Mouse (Mus musculus) layer of hippocampus, postnatal 36 days (tissue): Measurements from ENCODE around the gene Gm28230. TPM values are rescaled to one million over a fixed set of nuclear protein-coding genes. Genes with fewer than 3 reads are reported as not detected.

Source experiments
- DNase-seq, 2 experiments: peaks; one replicate each; pipeline ENCODE4 v3.0.0; 2022
- total RNA-seq, 2 experiments: library from RNA; stranded (reverse); gene quantifications; 2 replicates each; pipeline ENCODE4 v1.2.3; 2021

The Gm28230 gene
- total RNA-seq, 2 experiments from 2014 or later = not detected

DNA sequence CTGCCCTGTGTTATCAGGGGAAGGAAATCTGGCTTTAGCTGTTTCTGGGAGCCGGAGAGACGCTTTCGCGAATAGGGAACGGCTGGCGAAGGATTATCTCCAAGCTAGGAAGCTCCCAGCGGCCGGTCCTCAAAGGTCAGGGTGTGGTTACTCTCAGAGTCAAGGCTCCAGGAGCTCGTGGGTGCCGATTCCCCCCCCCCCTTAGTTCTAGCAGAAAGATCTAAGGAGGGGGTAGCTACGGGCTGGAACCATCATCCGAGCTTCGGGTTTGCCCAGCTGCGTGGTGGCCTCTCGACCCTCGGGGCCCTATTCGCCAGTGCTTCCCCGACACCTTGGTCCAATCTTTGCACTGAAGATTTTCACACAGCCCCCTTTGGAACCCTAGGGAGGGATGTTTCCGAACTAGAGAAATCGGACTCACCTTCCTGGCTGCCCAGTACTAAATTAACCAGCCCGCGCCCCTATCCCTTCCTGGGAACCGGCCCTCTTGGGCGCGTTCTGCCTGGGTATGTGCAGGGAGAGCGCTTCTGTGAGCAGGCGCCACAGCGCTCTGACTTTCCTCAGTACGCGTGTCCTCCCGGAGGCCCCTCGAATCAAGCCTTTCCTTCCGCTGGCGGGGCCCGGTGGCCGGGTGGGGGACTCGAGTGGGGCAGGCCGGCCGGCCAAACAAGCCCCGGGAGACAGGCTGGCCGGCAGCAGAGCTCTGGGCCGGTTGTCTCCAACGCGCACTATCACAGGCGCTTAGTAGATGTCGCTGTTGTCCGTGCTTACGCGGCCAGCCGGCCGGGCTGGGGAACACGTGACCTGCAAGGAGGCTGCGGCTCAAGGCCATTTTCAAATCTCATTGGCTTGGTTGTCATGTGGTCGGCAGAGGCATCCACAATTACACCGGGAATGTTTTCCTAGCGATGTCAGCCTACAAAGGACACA lies 35.2 kb upstream of the Gm28230 start, which contains the start of gene Hoxd10:
Gene Hoxd10, plus strand, starts transcription at position 903 of the 930 bp plus-strand sequence.
- DNase-seq = no peak

DNA sequence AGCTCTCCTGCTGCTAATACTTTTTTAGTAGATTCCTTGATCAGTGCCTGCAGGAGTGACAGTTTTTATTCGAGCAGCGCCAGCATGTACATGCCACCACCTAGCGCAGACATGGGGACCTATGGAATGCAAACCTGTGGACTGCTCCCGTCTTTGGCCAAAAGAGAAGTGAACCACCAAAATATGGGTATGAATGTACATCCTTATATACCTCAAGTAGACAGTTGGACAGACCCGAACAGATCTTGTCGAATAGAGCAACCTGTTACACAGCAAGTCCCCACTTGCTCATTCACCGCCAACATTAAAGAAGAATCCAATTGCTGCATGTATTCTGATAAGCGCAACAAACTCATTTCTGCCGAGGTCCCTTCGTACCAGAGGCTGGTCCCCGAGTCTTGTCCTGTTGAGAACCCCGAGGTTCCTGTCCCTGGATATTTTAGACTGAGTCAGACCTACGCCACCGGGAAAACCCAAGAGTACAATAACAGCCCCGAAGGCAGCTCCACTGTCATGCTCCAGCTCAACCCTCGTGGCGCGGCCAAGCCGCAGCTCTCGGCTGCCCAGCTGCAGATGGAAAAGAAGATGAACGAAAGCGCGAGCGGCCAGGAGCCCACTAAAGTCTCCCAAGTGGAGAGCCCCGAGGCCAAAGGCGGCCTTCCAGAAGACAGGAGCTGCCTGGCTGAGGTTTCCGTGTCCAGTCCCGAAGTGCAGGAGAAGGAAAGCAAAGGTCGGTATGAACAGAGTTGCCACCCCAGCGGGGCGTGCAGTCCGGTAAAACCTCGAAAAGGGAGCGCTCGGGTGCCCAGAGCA lies 34.3 kb upstream of the Gm28230 start:
- no peak for DNase-seq

DNA sequence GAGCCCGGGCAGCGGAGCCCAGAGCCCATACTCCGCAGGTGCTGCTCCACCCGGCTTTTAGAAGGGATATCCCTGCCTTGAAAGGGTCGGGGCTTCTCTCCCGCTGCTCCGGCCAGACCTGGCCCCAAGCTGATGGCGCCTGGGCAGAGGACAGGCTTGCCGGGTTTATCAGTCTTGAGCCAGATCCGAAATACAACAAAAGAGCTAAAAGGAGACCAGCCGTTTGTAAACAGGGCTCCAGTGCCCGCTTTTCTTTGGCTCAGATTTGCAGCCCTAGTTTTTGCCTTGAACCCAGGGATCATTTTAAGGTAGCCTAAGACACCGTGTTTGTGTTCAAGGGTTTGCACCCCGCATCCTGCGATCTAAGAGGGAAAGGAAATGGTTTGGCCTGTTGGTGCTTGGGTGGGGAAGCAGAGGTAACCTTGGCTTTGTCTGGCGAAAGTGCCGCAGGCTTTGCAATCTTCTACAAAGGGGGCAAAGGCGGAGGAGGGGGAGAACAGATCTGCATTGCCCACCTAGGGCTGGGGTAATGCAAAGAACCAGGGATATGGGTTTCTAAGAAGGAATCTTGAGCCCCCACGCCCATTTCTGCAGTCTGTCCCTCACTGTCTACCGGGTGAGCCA lies 33.6 kb upstream of the Gm28230 start:
- no peak for DNase-seq

DNA sequence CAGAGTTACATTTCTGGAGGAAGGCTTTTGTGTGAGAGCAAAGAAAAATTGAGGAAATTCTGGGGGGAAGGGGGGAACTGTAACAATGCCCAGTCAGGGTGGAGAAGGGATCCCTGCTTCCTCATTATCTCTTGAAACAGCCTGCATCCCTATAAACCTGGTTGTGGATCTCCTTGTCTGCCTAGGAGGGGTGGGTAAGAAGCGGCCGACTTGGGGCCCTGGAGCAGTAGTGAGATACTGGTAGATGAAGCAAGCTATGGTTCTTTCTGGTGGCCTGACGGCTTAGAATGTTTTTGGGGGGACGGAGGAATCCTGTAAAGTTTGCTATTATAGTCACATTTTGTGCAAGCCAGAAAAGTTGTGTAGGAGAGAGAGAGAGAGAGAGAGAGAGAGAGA lies 33.1 kb upstream of the Gm28230 start:
- DNase-seq = no peak

DNA sequence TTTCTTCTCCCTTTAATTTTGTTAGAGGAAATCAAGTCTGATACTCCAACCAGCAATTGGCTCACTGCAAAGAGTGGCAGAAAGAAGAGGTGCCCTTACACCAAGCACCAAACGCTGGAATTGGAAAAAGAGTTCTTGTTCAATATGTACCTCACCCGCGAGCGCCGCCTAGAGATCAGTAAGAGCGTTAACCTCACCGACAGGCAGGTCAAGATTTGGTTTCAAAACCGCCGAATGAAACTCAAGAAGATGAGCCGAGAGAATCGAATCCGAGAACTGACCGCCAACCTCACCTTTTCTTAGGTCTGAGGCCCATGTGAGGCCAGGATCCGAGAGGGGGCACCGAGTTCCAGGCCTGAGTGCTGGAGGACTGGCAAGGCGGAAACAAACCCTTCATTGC lies 32.5 kb upstream of the Gm28230 start:
- DNase-seq = no peak

DNA sequence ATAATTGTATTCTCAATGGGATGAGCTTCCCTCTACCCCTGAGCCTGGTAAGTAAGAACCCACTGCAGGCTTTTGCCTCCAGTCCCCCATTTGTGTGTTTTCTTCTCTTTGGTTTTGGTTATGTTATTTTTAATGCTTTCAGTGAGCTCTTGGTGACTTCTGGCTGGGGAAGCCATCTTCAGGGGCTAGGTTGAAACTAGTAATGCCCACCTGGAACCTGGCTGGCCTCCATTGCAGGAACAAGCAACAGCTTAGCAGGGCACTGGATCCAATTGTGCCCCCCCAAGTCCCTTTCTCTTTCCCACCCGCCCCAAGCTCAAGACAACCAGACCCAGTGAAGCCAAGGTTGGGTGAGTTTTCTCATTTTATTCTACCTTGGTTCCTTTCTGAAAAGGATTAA lies 31.1 kb upstream of the Gm28230 start:
- no peak for DNase-seq

DNA sequence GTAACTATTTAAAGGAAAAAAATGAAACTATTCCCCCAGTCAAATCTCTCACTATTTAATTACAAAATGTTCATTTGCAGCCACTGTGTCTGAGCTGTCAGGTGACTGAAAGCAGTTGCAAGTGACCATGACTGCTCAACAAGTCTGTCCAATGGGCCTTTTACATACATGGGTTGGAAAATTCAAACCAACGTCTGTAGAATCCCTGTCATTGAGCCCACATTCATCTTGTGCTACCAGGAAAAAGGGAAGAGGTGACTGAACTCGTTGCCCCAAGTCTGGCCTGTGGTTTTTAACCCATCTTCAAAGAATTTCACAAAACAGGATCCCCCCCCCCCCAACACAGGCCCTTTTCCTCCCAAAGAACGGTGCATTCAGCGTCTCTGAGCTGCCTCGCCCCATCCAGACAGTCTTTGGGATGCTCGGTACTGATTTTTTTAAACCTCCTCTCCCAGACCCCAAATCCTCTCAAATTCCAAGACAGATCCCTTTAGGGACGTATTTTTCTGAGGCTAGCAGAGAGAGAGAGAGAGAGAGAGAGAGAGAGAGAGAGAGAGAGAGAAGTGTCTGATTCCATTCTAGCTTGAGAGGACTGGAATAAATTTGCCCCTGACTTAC lies 30.6 kb upstream of the Gm28230 start:
- DNase-seq = no peak

DNA sequence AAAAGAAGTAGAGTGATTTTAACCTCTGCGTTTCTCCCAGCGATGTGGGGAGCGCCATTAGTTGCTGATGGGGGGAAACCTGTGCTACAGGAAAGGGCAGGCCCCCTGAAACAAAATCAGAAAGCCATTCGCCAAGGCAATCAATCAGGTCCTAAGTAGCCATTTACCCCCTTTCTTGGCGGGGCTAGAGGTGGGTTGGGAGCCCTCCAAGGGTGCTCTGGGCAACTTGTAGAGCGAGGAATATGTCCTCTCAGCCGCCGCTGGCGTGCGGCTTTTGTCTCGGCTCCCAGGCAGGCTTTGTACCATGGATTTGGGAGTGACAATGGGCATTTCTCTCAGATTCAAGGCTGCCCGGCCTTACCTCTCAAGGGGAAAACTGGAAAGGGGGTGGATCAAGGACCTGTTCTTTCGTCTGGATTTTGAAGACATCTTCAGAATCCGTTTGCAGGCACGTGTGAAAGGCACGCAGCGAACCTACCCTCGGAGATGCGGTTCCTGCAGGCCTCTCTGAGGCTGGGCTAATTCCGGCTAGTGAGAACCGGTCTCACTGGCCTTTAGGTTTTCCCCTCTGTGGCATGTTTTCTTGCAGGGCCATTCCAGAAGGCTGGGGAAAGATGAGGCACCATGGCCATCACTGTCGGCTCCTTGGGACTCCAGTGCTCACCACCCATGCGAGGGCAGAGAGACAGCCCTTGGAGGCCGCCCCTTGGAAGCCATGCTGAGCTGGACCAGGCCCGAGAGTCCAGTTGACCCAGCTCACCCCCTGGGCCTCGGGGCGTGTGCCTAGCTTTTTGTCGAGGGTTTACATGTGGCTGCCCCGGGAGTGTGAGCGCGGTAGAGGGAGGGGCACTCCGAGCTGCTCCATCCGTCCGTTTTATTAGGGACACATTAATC lies 29.8 kb upstream of the Gm28230 start:
- DNase-seq = no peak

DNA sequence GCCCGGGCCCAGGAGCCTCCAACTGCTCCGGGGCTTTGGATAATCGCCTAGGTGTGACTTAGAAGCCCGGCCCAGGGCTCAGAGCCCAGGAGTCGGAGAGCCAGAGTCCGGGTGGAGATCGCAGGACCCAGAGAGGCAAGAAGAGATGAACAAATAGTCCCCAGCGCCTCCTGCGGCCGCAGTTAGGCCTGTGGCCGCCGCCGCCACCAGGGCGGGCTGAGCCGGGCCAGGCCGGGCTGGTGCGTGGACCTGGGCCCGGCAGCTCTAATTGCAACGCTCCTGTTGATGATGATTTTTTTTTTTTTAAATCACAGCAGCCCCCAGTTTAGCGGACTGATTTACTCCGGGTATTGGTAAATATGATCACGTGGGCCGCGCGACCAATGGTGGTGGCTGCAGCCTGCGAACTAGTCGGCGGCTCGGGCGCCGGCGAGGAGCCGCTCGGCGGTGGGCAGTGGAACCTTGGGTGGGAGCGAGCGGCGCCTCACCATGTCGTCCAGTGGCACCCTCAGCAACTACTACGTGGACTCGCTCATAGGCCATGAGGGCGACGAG lies 28.9 kb upstream of the Gm28230 start, which contains the start of gene Hoxd9:
Gene Hoxd9, plus strand, starts transcription at position 161 of the 555 bp plus-strand sequence.
- no peak for DNase-seq

DNA sequence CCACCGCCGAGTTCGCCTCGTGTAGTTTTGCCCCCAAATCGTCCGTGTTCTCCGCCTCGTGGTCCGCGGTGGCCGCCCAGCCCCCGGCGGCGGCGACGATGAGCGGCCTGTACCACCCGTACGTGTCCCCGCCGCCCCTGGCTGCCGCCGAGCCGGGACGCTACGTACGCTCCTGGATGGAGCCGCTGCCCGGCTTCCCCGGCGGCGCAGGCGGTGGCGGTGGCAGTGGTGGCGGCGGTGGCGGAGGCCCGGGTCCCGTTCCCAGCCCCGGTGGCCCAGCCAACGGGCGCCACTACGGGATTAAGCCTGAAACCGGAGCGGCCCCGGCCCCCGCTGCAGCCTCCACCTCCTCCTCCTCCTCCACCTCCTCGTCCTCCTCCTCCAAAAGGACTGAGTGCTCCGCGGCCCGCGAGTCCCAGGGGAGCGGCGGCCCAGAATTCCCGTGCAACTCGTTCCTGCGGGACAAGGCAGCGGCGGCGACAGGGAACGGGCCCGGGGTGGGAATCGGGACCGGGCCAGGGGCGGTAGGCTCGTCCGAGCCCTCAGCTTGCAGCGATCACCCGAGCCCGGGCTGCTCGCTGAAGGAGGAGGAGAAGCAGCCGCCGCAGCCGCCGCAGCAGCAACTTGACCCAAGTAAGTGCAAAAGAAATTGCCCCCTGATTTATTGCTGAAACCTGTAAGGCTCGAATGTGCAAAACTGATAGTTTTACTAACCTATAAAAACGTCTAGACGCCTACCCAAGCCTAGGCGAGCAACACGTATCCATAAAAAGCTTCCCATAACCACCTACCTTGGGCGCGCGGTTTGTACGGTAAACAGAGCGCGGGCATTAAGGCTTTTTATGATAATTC lies 28.1 kb upstream of the Gm28230 start:
- DNase-seq = no peak

DNA sequence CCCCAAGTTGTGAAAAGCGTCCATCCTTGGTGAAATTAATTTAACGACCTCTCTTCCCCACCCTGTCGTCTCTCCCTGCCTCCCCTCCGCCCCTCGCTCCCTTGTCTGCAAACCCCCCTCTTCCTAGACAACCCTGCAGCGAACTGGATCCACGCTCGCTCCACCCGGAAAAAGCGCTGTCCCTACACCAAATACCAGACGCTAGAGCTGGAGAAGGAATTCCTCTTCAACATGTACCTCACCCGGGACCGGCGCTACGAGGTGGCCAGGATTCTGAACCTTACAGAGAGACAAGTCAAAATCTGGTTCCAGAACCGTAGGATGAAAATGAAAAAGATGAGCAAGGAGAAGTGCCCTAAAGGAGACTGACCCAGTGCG lies 27.5 kb upstream of the Gm28230 start:
- no peak for DNase-seq

DNA sequence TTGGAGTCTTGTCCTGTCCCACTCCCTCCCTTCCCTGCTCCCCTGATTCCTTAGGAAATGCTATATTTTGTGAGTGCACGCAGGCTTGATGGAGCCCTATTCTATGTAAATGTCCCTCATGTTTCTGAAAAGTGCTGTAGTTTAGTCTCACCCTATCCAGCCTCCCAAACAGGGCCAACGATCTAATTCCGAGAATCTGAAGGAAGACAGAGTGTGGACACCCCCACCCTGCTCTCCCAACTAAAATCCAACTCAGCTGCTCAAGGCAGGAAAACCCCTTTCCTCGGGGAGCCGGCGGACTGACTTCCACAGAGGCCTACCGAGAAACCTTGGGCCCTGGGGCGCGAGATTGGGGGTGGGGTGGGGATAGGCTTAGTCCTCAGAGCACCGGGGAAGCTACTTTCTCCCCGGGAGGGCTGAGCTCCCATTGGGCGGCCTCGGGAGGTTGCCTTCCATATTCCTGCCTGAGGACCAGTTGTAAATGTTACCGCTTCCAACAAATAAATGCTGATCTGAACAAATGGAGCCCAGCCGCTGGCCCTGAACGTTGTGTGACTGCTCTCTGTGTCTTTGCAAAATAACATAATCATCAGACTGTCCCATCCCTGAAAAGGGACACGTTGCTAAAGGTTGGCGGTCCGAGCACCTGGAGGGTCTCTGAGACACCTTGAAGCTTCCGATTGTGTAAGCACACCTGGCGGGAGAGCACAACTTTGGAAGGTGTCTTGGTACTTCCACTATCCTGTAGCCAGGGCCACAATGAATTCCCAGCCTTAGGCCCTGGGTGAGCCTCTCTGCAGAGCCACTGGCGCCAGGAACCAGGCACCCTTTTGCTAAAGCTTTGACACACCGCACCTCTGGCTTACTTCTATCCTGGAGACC lies 26.6 kb upstream of the Gm28230 start:
- DNase-seq = no peak

DNA sequence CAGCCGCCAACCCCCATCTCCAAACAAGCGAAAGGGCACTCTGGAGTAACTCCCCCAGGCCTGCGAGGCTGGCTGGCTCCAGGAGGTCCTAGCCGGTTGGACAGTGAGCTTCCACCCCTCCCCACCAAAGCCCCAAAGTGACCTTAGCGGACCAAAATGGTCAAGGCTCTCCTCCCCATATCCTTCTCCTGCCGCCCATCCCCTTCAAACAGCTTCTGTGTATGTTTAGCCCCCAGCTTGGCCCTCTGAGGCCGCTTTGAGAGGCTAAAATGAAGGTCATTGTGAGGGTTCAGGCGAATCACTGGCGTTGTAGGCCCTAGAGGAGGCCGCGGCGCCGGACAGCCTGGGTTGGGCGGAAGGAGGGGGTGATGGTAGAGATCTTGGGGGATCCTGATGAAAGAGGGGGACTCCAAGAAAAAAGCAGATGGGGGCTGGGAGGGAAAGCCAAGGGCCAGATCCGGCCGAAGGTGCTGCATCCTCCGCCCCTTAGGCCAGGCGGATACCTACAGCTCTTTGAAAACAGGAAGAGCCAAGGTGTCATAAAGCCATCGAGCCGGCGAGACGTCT lies 25.9 kb upstream of the Gm28230 start:
- no peak for DNase-seq

DNA sequence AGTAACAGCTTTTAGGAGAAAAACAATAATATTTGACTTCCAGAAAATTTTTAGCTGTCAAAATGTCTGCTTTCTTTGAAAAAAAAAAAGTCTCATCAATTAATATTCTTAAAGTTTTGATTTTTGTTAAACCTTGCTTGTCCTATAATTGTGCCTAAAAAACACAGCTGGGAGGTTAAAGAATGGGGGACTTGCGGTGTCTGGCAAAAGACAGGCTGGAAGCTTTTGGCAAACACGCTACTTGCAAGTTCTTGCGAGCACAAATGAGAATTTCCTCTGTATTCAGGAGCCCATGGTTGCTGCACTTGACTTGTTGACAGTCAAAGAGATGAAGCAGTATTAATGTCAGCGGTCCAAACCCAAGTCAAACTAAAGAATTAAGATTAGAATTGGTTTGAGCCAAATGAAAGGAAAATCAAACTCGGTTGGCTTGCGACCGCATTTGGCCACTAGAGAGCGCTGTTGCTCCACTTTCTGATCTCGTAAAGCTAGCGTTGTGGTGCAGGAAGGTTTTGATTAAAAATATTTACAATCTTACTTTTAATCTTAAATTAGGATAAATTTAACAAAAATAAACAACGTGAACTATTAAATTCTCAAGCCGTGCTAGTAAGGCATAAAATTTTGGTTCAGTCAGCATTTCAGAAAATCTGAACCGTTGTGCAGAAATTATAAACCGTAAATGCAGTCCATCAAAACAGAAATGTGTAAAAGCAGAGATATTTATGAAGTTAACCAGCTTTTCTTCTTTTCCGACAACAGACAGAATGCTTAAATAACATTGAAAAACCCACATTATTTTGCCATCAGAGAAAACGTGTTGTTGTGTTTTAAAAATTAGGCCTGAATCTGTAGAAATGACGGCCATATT lies 24.3 kb upstream of the Gm28230 start:
- DNase-seq = peak; percentile 63 to 75

DNA sequence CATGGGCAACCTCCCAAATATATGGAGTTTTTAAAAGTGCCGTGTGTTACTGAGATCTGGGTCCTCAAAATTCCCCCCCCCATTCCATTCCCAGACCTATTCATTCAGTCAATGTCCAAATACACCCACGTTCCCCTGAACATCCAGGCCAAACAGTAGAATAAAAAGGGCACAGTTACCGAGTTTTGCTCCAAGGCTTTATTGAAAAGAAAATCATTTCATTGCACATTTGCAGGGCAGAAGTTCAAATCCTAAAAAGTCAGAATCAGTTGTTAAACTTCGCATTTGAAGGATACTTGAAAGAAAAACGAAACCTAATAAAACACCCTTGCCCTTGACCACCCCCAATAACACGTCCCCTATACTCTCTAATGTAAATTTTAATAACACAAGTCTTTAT lies 23.7 kb upstream of the Gm28230 start:
- DNase-seq = no peak

DNA sequence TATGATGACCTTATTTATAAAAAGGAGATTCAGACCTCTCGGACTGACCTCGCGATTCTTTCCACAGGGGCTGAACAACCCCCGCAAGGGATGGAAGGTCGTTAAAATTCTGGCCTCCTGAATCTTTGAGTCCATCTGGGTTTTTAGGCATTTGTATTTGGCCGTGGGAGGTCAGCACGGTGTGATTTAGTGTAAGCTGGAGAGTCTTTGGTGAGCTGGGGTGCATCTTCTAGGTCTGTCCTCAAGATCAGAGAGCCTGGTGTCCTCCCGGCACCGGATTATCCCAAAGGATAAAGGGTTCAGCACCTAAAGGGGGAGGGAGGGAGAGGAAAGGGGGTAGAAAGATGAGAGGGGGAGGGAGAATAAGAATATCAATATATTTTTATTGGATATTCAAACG lies 23.2 kb upstream of the Gm28230 start:
- no peak for DNase-seq

DNA sequence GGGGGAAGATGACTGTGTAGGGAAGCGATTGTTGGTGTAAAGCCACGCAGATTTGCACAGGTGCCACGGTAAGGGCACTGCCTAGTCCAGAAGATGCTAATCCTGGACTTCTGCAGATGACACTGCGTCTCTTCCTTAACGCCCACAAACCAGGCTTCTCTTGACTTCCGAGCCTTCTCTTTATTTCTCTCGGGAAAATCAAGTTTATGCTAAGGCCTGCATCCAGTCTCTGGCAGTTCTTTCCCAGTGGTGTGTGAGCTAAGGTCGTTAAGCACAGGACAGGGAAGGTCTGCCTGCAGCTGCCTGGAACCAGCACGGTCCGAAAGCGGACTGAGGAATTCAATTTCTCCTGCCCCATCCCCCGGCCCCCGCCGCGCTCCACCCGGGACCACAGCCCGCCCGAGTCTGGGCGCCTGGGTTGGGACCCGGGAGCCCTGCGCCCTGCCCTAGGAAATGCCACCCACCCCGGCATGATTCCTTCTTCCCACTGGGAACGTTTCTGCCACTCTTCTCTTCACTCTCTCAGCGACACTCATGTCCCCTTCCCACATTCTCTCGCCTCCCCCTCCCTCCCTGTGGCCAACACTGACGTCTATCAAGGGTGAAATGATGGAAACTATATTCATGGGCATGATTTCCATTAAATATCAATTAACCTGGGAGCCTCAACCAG lies 22.7 kb upstream of the Gm28230 start:
- DNase-seq = no peak
